Mouse (Mus musculus): ENCODE data around the gene Pnma3. TPM values are rescaled to one million over a fixed set of nuclear protein-coding genes. Genes with fewer than 3 reads are reported as not detected.

The Pnma3 gene
- polyA plus RNA-seq (2015; fragmentation: Nextera tagmentation; extraction: Ambion mirVana): not detected in 2 replicates

DNA sequence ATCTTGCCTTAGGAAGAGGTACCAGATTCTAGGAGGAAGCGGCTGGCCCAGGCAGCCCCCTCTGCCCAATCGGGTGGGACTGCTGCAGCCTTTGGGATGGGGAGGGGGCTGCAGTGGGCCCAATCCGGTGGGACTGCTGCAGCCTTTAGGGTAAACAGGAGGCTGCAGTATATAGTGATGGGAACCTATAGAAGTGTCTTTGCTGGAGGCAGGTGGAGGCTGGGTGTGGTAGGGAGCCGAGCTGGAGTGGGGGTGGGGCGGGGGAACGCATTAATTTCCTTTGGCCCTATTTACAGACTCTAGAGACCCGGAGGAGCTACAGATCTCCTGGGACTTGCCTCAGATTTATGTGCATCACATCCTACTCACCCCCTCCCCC lies at the start of gene Pnma3:
Gene Pnma3, plus strand, starts transcription at position 373 of the 379 bp plus-strand sequence.
- Histone ChIP-seq H3K27ac (ENCODE audit: low read depth) (no peak within 1 kb of the TSS), H3K36me3 (replicated peaks; ENCODE audit: insufficient read depth, low read length) (no peaks in the 10 kb centered on the region), H3K4me3 (ENCODE audit: low read depth, low read length) (no peak within 1 kb of the TSS), H3K9me3 (ENCODE audit: low read length) (no peaks in the 10 kb centered on the region), H3K4me1 (ENCODE audit: insufficient read depth) (no peaks in the 10 kb centered on the region), H3K27me3 (ENCODE audit: insufficient read depth, low read length) (peaks cover 6% of the 10 kb centered on the region; the same call in 1 of the 2 replicates), H3K4me2 (ENCODE audit: low read depth, low read length) (no peak within 1 kb of the TSS), H3K9ac (replicated peaks) (no peak within 1 kb of the TSS)
- TF ChIP-seq CTCF (IDR thresholded peaks at IDR 0.05; ENCODE audit: low read depth) (no peak), EP300 (IDR thresholded peaks at IDR 0.05; ENCODE audit: low read depth) (no peak)
- DNase-seq (no peak), ATAC-seq (no peak)
- 28% methylated on average over 7 of the region's 7 CpGs for WGBS (ENCODE audit: insufficient replicate concordance)

DNA sequence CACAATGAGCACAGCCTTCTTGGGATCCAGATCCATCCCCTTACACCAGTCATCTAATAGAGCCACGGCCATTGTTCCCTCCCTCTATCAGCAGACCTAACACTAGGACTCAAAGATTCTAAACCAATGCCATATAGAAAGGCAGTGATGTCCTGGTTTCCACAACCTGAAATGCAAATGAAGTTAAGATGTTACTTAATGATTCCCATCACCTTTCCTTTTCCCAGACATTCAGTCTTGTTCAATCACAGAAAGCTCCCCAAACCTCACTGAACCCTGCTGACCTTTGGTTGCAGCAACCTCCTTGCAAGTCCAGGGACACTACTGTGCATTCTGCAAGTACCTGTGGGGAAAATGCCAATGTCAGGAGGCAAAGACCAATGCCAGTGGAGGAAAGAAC lies 27.6 kb upstream of the Pnma3 start, which contains the start of gene Pnma5:
Gene Pnma5, minus strand, starts transcription at position 101 of the 400 bp plus-strand sequence.
- H3K9ac ChIP-seq (replicated peaks): no peak within 1 kb of the TSS
- WGBS (ENCODE audit: insufficient replicate concordance): 68% methylated on average over 1 of the region's 1 CpGs
- TF ChIP-seq EP300 (IDR thresholded peaks at IDR 0.05; ENCODE audit: low read depth): no peak
- TF ChIP-seq CTCF (IDR thresholded peaks at IDR 0.05; ENCODE audit: low read depth): no peak
- ATAC-seq: no peak
- no peak for DNase-seq
- no peak within 1 kb of the TSS for H3K4me2 ChIP-seq (ENCODE audit: low read depth, low read length)
- H3K36me3 ChIP-seq (replicated peaks; ENCODE audit: insufficient read depth, low read length): no peaks in the 10 kb centered on the region
- no peak within 1 kb of the TSS for H3K4me3 ChIP-seq (ENCODE audit: low read depth, low read length)
- H3K9me3 ChIP-seq (ENCODE audit: low read length): no peaks in the 10 kb centered on the region
- H3K27me3 ChIP-seq (ENCODE audit: insufficient read depth, low read length): 0 out of 2 replicates have a peak, but pooled peaks cover 4% of the 10 kb centered on the region
- no peaks in the 10 kb centered on the region for H3K4me1 ChIP-seq (ENCODE audit: insufficient read depth)
- H3K27ac ChIP-seq (ENCODE audit: low read depth): no peak within 1 kb of the TSS

GRCm38 (mm10) chrX:73038831-73039230 lies 25.8 kb upstream of the Pnma3 start:
- Histone ChIP-seq H3K4me3 (ENCODE audit: low read depth, low read length) (no peak overlapping the region), H3K4me2 (ENCODE audit: low read depth, low read length) (no peak overlapping the region), H3K9ac (replicated peaks) (no peak overlapping the region), H3K4me1 (ENCODE audit: insufficient read depth) (no peaks in the 10 kb centered on the region), H3K9me3 (ENCODE audit: low read length) (no peaks in the 10 kb centered on the region), H3K36me3 (replicated peaks; ENCODE audit: insufficient read depth, low read length) (no peaks in the 10 kb centered on the region), H3K27me3 (ENCODE audit: insufficient read depth, low read length) (0 out of 2 replicates have a peak, but pooled peaks cover 4% of the 10 kb centered on the region), H3K27ac (ENCODE audit: low read depth) (no peak overlapping the region)
- 69% methylated on average over 8 of the region's 8 CpGs for WGBS (ENCODE audit: insufficient replicate concordance)
- DNase-seq (no peak), ATAC-seq (no peak)
- TF ChIP-seq CTCF (IDR thresholded peaks at IDR 0.05; ENCODE audit: low read depth): no peak
- TF ChIP-seq EP300 (IDR thresholded peaks at IDR 0.05; ENCODE audit: low read depth): no peak

DNA sequence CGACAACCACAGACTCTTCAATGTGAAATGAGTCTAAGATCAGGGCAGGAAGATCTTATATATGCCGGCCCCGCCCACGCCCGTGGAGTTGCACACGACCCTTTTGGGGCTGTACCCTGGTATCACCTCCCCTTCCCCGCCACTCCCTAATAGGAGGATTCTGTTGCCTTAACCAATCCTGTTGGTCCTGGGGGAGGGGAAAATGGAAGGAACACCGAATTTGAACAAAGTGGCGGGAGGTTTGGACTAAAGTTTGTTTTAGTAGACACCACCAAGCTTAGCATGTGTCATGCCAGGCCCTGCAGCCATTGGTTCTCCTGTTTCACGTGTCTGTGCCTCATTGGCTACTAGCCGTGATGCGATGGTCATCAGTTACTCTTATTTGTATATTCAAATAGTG lies 24.9 kb upstream of the Pnma3 start:
- 75% methylated on average over 12 of the region's 12 CpGs for WGBS (ENCODE audit: insufficient replicate concordance)
- ATAC-seq (no peak), DNase-seq (no peak)
- Histone ChIP-seq H3K27ac (ENCODE audit: low read depth) (no peak overlapping the region), H3K9ac (replicated peaks) (no peak overlapping the region), H3K4me2 (ENCODE audit: low read depth, low read length) (no peak overlapping the region), H3K9me3 (ENCODE audit: low read length) (no peaks in the 10 kb centered on the region), H3K4me3 (ENCODE audit: low read depth, low read length) (no peak overlapping the region), H3K4me1 (ENCODE audit: insufficient read depth) (no peaks in the 10 kb centered on the region), H3K36me3 (replicated peaks; ENCODE audit: insufficient read depth, low read length) (no peaks in the 10 kb centered on the region), H3K27me3 (ENCODE audit: insufficient read depth, low read length) (0 out of 2 replicates have a peak, but pooled peaks cover 4% of the 10 kb centered on the region)
- TF ChIP-seq EP300 (IDR thresholded peaks at IDR 0.05; ENCODE audit: low read depth) (no peak), CTCF (IDR thresholded peaks at IDR 0.05; ENCODE audit: low read depth) (no peak)

DNA sequence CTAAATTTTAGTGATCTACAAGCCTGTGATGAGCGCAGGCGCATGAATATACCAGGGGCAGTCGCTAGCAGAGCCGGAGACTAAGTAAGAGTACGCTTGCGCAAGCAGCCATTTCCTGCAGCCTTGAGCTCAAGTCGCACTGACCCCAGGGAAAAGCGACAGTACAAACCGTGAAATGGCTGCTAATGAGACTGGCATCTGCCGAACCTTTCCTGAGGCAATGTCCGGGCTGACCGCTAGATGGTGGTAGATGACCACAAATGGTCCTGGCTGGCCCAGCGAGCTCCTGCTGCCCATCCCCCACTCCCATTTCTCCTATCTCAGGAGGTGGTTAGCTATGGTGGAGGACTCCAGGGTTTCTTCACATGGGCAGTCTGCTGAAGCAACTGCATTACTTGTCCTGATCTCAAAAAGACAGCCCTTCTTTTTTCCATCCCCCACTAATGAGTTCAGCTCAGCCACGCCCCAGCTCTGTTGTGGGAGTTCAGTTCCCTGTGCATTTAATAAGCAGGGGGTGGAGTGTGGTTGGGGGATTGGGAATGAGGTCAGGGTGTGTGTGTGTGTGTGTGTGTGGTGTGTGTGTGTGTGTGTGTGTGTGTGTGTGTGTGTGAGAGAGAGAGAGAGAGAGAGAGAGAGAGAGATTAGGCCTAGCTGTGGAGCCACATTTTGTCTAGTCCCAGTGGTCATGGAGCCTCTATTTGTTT lies 10.6 kb upstream of the Pnma3 start:
- Histone ChIP-seq H3K36me3 (replicated peaks; ENCODE audit: insufficient read depth, low read length) (no peaks in the 10 kb centered on the region), H3K4me3 (ENCODE audit: low read depth, low read length) (no peak overlapping the region), H3K9me3 (ENCODE audit: low read length) (no peaks in the 10 kb centered on the region), H3K9ac (replicated peaks) (no peak overlapping the region), H3K27ac (ENCODE audit: low read depth) (no peak overlapping the region), H3K27me3 (ENCODE audit: insufficient read depth, low read length) (no peaks in the 10 kb centered on the region), H3K4me1 (ENCODE audit: insufficient read depth) (no peaks in the 10 kb centered on the region), H3K4me2 (ENCODE audit: low read depth, low read length) (no peak overlapping the region)
- WGBS (ENCODE audit: insufficient replicate concordance): 15% methylated on average over 14 of the region's 14 CpGs
- TF ChIP-seq EP300 (IDR thresholded peaks at IDR 0.05; ENCODE audit: low read depth) (no peak), CTCF (IDR thresholded peaks at IDR 0.05; ENCODE audit: low read depth) (peak; percentile 93)
- DNase-seq (peak; percentile 90), ATAC-seq (peak; percentile 96)

DNA sequence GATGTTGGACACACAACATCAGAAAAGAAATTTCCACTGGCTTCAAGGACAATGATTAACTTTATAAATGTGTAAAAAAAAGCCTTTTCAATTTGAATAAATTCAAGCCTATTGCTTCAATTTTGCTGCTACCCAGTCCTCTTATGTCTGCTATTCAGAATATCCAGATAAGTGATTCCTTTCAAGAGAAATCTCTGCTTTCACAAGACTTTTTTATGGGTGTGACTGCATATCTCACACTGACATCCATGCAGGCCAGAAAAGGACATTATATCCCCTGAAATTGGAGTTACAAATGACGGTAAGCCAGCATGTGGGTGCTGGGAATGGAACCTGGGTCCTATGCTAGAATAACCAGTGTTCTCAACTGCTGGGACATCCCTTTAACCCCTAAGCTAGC lies 3.1 kb upstream of the Pnma3 start:
- H3K4me1 ChIP-seq (ENCODE audit: insufficient read depth): no peaks in the 10 kb centered on the region
- H3K9me3 ChIP-seq (ENCODE audit: low read length): no peaks in the 10 kb centered on the region
- peaks cover 4% of the 10 kb centered on the region; the same call in 1 of the 2 replicates for H3K27me3 ChIP-seq (ENCODE audit: insufficient read depth, low read length)
- no peak overlapping the region for H3K9ac ChIP-seq (replicated peaks)
- ATAC-seq (no peak), DNase-seq (no peak)
- no peak overlapping the region for H3K4me2 ChIP-seq (ENCODE audit: low read depth, low read length)
- H3K27ac ChIP-seq (ENCODE audit: low read depth): no peak overlapping the region
- no peaks in the 10 kb centered on the region for H3K36me3 ChIP-seq (replicated peaks; ENCODE audit: insufficient read depth, low read length)
- TF ChIP-seq EP300 (IDR thresholded peaks at IDR 0.05; ENCODE audit: low read depth) (no peak), CTCF (IDR thresholded peaks at IDR 0.05; ENCODE audit: low read depth) (no peak)
- no peak overlapping the region for H3K4me3 ChIP-seq (ENCODE audit: low read depth, low read length)
- WGBS (ENCODE audit: insufficient replicate concordance): 81% methylated on average over 1 of the region's 1 CpGs

Measured in liver, postnatal 0 days (tissue).